Mouse (Mus musculus) E14TG2a.4 (cell line): ENCODE measurements at regions not wholly inside any gene's neighbourhood (a gene's known extent, or its start where the extent isn't known, plus 50 kb on each side); places are given as distances from the start of the nearest gene placed in this dataset.

Experiments
- H3K27me3 ChIP-seq: 2 replicates; pipeline ENCODE4 v1.6.1; 2014; ENCODE audit warnings: low read length, control low read depth; ENCODE audit not compliant: insufficient read depth
- H3K36me3 ChIP-seq: 2 replicates; pipeline ENCODE4 v1.6.1; 2014; ENCODE audit warnings: low read length, control low read depth; ENCODE audit not compliant: insufficient read depth
- H3K4me1 ChIP-seq: replicated peaks from 2 replicates; pipeline ENCODE4 v1.6.1; 2014; ENCODE audit warnings: low read depth, low read length, control low read depth
- H3K4me3 ChIP-seq: replicated peaks from 2 replicates; pipeline ENCODE4 v1.5.1; 2014; ENCODE audit warnings: mild to moderate bottlenecking, low read length
- H3K9me3 ChIP-seq: 2 replicates; pipeline ENCODE4 v1.6.1; 2014; ENCODE audit warnings: low read length, control low read depth
- CTCF ChIP-seq: conservative IDR thresholded peaks from 2 replicates; pipeline ENCODE4 v1.5.1; 2014; ENCODE audit warnings: low read length
- NANOG ChIP-seq: IDR thresholded peaks from 2 replicates; pipeline ENCODE4 v1.6.1; 2014; ENCODE audit warnings: borderline replicate concordance, low read length, mixed read lengths
- POU5F1 ChIP-seq: IDR thresholded peaks from 2 replicates; pipeline ENCODE4 v1.6.1; 2014; ENCODE audit warnings: low read length, borderline replicate concordance

- Histone ChIP-seq H3K27me3 (no peaks in the 10 kb centered on the region), H3K36me3 (no peaks in the 10 kb centered on the region), H3K4me1 (no peaks in the 10 kb centered on the region), H3K4me3 (no peak overlapping the region), H3K9me3 (0 out of 2 replicates have a peak, but pooled peaks cover 3% of the 10 kb centered on the region)
- no peak for TF ChIP-seq POU5F1
These were observed 294.5 kb upstream of the Adamts16 start for GRCm38 (mm10) chr13:71135940-71136632.

- H3K9me3 ChIP-seq = no peaks in the 10 kb centered on the region
- no peaks in the 10 kb centered on the region for H3K4me1 ChIP-seq
- TF ChIP-seq POU5F1 (no peak), NANOG (no peak), CTCF (no peak)
- H3K4me3 ChIP-seq = no peak overlapping the region
- no peaks in the 10 kb centered on the region for H3K27me3 ChIP-seq
- H3K36me3 ChIP-seq = no peaks in the 10 kb centered on the region
These were observed 279.9 kb upstream of the Adamts16 start for GRCm38 (mm10) chr13:71121484-71121883.

DNA sequence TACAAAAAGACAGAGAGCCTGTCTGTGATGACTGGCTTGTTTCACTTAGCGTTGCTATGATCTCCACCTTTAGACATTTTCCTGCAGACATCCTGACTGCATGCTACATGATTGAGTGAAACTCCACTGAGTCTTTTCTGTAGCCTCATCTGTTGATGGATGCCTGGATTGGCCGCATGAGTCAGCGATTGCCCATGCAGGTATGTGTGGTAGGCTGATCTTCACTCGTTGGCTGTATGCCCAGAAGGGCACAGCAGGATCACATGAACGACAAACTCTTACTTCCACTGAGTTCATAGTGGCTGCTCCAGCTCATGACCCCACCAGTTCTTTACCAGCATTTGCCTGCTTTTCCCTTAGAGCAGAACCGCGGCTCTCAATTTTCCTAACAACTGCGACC lies 266.6 kb upstream of the Adamts16 start:
- H3K36me3 ChIP-seq = no peaks in the 10 kb centered on the region
- no peak overlapping the region for H3K4me3 ChIP-seq
- H3K4me1 ChIP-seq = no peaks in the 10 kb centered on the region
- TF ChIP-seq CTCF (no peak), NANOG (no peak), POU5F1 (no peak)
- no peaks in the 10 kb centered on the region for H3K9me3 ChIP-seq
- peaks cover 16% of the 10 kb centered on the region for H3K27me3 ChIP-seq

DNA sequence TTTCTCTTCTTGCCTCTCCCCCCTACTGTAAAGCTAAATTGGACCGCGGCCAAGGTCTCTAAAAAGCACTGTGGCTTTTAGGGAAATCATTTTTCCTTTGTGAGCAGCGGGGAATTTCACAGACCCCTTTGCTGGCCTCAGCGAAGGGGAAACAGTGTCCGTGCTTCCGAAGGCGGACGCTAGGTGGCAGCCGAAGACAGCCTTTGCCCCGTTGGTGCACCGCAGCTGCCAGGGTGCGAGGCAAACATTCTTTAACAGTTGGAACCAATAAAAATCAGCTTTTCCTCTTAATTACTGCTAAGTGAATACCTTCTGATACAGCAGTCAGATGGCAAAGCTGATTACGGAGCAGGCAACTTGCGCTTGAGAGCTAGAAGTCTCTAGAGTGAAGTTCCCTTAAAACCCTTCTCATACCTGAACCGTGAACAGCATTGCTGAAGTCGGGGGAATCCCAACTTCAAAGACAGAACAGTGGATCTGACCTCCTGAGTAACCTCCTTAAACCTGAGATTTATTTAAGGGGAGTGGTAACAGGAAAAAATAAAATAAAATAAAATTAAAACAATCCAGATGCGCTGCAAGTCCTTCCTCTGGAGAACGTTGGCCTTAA lies 263.7 kb upstream of the Adamts16 start:
- Histone ChIP-seq H3K9me3 (no peaks in the 10 kb centered on the region), H3K4me1 (no peaks in the 10 kb centered on the region), H3K36me3 (no peaks in the 10 kb centered on the region), H3K4me3 (no peak overlapping the region), H3K27me3 (peaks cover 16% of the 10 kb centered on the region)
- TF ChIP-seq CTCF = peak; percentile 65
- no peak for TF ChIP-seq POU5F1
- no peak for TF ChIP-seq NANOG

DNA sequence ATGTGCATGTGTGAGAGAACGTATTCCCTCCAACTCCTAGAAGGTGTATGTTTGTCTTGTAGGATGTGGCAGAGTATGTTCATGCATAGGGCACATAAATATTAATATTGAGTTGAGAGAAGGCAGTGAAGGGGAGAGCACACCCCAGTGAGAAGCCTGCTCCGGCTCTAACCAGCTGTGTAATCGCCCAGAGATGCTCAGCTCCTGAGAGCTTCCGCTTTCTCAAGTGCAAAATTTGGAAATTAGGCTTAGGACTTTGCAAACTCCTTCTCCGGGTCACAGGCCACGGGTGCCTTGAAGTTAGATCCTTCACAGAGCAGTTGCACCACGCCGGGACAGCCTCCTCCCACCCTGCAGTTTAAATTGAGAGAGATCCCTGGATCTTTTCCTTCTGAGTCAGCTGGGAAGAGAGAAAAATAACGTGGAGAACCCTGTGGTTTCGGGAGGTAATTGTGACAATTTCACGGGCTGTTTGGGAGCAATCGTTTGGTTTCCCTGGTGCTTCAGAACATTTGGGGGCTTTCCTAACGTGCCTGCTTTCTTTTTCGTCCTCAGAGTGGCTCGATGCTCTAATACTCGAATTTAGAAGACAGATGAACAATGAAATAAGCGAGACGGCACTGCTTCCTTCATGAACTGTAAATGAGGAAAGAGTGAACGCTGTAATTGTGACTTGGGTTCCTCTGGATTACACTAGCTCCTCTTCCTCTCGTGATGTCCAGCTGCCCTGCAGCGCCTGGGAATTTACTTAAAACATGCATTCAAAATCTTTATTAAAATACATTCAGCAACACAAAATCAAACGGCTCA lies 263.0 kb upstream of the Adamts16 start:
- H3K36me3 ChIP-seq = no peaks in the 10 kb centered on the region
- H3K4me1 ChIP-seq = no peaks in the 10 kb centered on the region
- no peak for TF ChIP-seq NANOG
- no peak for TF ChIP-seq POU5F1
- TF ChIP-seq CTCF = no peak
- no peak overlapping the region for H3K4me3 ChIP-seq
- peaks cover 16% of the 10 kb centered on the region for H3K27me3 ChIP-seq
- H3K9me3 ChIP-seq = no peaks in the 10 kb centered on the region

- H3K9me3 ChIP-seq = no peaks in the 10 kb centered on the region
- H3K4me3 ChIP-seq = no peak overlapping the region
- H3K4me1 ChIP-seq = no peaks in the 10 kb centered on the region
- no peaks in the 10 kb centered on the region for H3K36me3 ChIP-seq
- TF ChIP-seq POU5F1 (no peak), NANOG (no peak), CTCF (no peak)
- H3K27me3 ChIP-seq = no peaks in the 10 kb centered on the region
These were observed 242.7 kb upstream of the Adamts16 start for GRCm38 (mm10) chr13:71084301-71084700.

DNA sequence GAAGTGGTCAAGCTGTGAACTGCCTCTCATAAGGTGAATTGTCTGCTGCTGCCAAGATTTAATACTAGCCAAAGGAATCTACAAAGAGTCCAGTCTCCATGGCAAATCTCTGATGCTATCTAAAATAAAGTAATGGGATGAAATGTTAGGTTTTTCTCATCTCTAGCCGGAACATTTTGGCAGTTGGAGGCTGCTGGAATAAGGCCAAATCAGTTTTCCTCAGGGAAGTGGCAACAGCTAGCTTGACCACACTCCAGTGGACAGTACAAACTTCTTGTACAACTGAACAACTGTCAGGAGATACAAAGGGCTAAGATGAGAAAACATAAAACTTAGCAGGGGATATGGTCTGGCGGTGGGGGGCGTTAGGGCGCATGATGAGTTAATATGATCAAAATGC lies 234.3 kb upstream of the Adamts16 start:
- Histone ChIP-seq H3K4me1 (no peaks in the 10 kb centered on the region), H3K9me3 (no peaks in the 10 kb centered on the region), H3K27me3 (no peaks in the 10 kb centered on the region), H3K36me3 (no peaks in the 10 kb centered on the region), H3K4me3 (no peak overlapping the region)
- TF ChIP-seq NANOG (no peak), POU5F1 (no peak), CTCF (no peak)

DNA sequence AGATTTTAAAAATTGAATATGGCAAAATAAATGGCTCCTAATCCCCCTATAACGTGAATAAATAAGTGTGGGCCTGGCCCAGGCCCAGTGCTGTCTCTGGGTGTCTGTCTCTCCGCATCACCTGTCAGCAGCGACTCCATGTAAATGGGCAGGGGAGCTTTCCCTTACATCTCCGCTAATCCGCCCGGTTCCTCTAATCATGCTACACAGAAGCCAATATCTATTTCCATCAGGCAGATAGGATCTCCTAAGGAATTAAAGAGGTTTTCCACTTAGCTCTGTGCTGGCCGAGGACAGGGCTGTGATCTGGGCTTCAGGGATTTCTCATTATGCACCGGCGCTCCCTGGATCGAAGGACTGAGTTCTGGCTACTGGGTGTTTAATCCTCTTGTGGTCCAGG lies 232.4 kb upstream of the Adamts16 start:
- no peaks in the 10 kb centered on the region for H3K4me1 ChIP-seq

More for the DNA sequence above, 232.4 kb upstream of the Adamts16 start:
- no peaks in the 10 kb centered on the region for H3K27me3 ChIP-seq
- TF ChIP-seq CTCF = no peak
- TF ChIP-seq NANOG = no peak
- no peak for TF ChIP-seq POU5F1
- H3K9me3 ChIP-seq = no peaks in the 10 kb centered on the region
- no peaks in the 10 kb centered on the region for H3K36me3 ChIP-seq
- no peak overlapping the region for H3K4me3 ChIP-seq
